Mouse (Mus musculus): Measurements from ENCODE around the gene Itpr1. TPM values are rescaled to one million over a fixed set of nuclear protein-coding genes. Genes with fewer than 3 reads are reported as not detected.
A peak's percentile ranks its signal among the peaks of the same experiment; 100 is the strongest.

Itpr1 gene
- polyA plus RNA-seq, 1 experiment from 2014 or later: 16.6 TPM

DNA sequence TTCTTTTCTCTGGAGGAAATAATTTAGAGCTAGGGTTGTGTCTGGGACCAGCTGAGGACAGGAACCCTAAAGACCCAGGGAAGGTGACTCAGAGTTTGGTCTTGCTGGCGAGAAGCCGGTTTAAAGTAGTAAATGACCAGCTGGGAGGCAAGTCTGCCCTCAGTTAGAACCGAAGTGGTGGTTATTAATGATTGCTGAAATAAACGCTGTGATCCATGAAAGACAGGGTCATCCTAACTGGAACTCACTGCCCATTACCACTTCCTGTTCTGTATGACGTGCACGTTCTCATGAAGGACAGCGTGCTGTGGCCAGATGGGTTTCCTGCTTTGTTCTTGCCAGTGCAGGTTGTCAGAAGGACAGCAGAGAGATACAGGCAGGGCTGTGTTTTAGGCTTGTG lies 232.1 kb downstream of the Itpr1 start:
- H3K9me3 ChIP-seq (ENCODE audit: control insufficient read depth, low read length): no peaks in the 10 kb centered on the region
- no peak overlapping the region for H3K9ac ChIP-seq (ENCODE audit: low read length)
- no peak overlapping the region for H3K4me2 ChIP-seq (ENCODE audit: low read length)
- ATAC-seq (ENCODE audit: insufficient number of reproducible peaks, insufficient read depth, low FRiP score, low read depth): no peak
- no peak overlapping the region for H3K4me3 ChIP-seq (ENCODE audit: control insufficient read depth in 1 of 2, insufficient read depth in 1 of 2, low read depth in 1 of 2, low read length in 2 of 2)
- 66% methylated on average over 7 of the region's 7 CpGs for WGBS
- H3K27ac ChIP-seq (replicated peaks in 1 of 2; ENCODE audit: control insufficient read depth in 1 of 2, insufficient read depth in 1 of 2, low read depth in 2 of 2, low read length in 2 of 2): no peak overlapping the region
- peaks cover 14 to 25% of the 10 kb centered on the region in 2 experiments for H3K4me1 ChIP-seq (ENCODE audit: control insufficient read depth in 2 of 2, insufficient read depth in 2 of 2, low read length in 2 of 2)
- H3K36me3 ChIP-seq (ENCODE audit: control insufficient read depth, insufficient read depth, low read length): peaks cover 16% of the 10 kb centered on the region
- H3K27me3 ChIP-seq (ENCODE audit: control insufficient read depth, insufficient read depth, low read length): no peaks in the 10 kb centered on the region

DNA sequence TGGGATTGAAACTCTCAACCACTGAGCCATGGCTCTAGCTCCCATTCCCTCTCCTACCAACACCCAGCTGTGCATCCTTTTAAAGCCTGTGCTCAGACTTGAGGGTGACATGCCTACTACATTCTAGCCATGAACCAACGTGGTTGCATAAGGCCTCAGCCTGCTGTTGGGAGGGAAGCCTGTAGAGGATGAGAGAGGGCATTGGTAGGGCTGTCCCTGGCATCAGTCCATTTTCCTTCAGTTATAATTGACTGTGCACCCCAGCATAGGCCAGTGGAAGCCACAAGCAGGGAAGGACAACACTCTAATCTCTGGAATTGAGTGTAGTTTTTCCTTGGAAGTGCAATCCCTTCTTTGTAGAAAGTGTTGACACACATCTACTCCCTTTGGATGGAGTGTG lies 233.9 kb downstream of the Itpr1 start:
- Histone ChIP-seq H3K9ac (ENCODE audit: low read length) (no peak overlapping the region), H3K4me1 (ENCODE audit: control insufficient read depth in 2 of 2, insufficient read depth in 2 of 2, low read length in 2 of 2) (peaks cover 17 to 32% of the 10 kb centered on the region in 2 experiments), H3K27me3 (ENCODE audit: control insufficient read depth, insufficient read depth, low read length) (no peaks in the 10 kb centered on the region), H3K4me3 (ENCODE audit: control insufficient read depth in 1 of 2, insufficient read depth in 1 of 2, low read depth in 1 of 2, low read length in 2 of 2) (no peak overlapping the region), H3K36me3 (ENCODE audit: control insufficient read depth, insufficient read depth, low read length) (peaks cover 4% of the 10 kb centered on the region; the same call in 1 of the 2 replicates), H3K4me2 (ENCODE audit: low read length) (no peak overlapping the region), H3K9me3 (ENCODE audit: control insufficient read depth, low read length) (no peaks in the 10 kb centered on the region), H3K27ac (replicated peaks in 1 of 2; ENCODE audit: control insufficient read depth in 1 of 2, insufficient read depth in 1 of 2, low read depth in 2 of 2, low read length in 2 of 2) (peak overlapping the region; percentile 76 to 80)
- ATAC-seq (ENCODE audit: insufficient number of reproducible peaks, insufficient read depth, low FRiP score, low read depth): no peak
- 66% methylated on average over 1 of the region's 1 CpGs for WGBS

DNA sequence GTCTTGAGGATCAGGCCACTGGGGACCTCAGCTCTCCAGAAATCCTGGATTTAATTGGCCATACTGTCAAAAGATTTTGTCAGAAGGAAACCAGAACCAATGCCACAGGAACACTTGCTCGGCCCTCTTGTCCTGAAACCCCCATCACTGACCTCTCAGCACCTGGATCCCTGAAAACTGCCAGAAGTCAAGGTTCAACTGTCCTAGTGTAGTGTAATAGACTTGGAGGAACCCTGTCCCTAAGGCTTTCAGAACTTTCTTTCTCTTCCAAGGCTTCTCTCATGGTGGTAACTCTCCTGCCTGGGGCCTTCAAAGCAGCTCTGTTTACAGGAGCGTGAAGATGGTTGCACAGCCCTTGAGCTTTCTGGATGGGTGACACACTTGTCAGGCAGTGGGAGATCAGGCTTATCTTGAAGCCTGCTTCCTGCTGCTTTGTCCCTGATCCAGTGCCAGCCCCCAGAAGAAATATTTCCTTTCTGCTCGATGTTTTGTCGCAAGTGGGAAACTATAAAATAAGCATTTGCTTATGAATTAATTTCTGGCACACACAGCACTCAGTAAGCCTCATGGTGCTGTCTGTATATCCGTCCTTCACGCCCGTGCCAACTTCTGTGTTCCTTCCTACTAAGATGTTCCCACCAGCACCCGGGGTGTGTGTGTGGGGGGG lies 234.4 kb downstream of the Itpr1 start:
- no peaks in the 10 kb centered on the region for H3K27me3 ChIP-seq (ENCODE audit: control insufficient read depth, insufficient read depth, low read length)
- no peak overlapping the region for H3K4me3 ChIP-seq (ENCODE audit: control insufficient read depth in 1 of 2, insufficient read depth in 1 of 2, low read depth in 1 of 2, low read length in 2 of 2)
- H3K9me3 ChIP-seq (ENCODE audit: control insufficient read depth, low read length): no peaks in the 10 kb centered on the region
- peak overlapping the region; percentile 76 to 80 for H3K27ac ChIP-seq (replicated peaks in 1 of 2; ENCODE audit: control insufficient read depth in 1 of 2, insufficient read depth in 1 of 2, low read depth in 2 of 2, low read length in 2 of 2)
- no peak for ATAC-seq (ENCODE audit: insufficient number of reproducible peaks, insufficient read depth, low FRiP score, low read depth)
- H3K4me2 ChIP-seq (ENCODE audit: low read length): peak overlapping the region; percentile 29; the same call in 1 of the 2 replicates
- peaks cover 17 to 32% of the 10 kb centered on the region in 2 experiments for H3K4me1 ChIP-seq (ENCODE audit: control insufficient read depth in 2 of 2, insufficient read depth in 2 of 2, low read length in 2 of 2)
- peaks cover 4% of the 10 kb centered on the region; the same call in 1 of the 2 replicates for H3K36me3 ChIP-seq (ENCODE audit: control insufficient read depth, insufficient read depth, low read length)
- no peak overlapping the region for H3K9ac ChIP-seq (ENCODE audit: low read length)
- WGBS: 43% methylated on average over 8 of the region's 8 CpGs

DNA sequence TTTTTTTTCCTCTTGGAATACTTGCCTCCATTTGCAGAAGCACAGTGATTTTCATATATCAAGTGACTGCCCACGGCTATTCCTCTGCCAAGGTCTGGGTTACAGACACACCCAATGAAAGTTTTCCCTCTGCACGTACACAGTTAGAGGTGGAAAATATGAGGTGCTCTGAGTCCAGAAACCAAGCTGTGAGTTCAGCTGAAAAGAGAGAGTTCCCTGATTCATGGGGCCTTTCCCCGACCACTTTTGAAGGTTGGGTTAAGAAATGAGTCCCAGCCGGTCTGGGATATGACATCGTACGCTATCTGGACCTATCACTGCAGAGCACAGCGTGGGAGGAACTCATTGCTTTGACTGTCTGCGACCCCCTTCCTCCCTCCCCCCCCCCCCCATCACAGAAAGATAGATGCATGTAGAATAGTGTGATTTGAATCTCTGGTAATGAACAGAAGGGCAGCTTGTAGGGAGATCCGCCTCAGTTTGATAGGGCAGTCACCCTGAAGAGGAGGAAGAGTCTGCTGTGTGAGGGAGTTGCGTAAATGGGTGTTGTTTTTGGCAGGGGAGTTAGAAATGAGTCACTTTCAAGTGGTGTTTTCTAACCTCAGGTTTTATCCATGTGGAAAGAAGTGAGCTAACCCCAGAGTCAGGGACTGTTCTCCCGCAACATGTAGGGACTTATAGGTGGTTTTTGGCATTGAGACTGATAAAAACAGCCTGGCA lies 235.3 kb downstream of the Itpr1 start:
- no peak overlapping the region for H3K9ac ChIP-seq (ENCODE audit: low read length)
- WGBS: 54% methylated on average over 11 of the region's 11 CpGs
- no peak overlapping the region for H3K4me3 ChIP-seq (ENCODE audit: control insufficient read depth in 1 of 2, insufficient read depth in 1 of 2, low read depth in 1 of 2, low read length in 2 of 2)
- peaks cover 17 to 32% of the 10 kb centered on the region in 2 experiments for H3K4me1 ChIP-seq (ENCODE audit: control insufficient read depth in 2 of 2, insufficient read depth in 2 of 2, low read length in 2 of 2)
- no peaks in the 10 kb centered on the region for H3K9me3 ChIP-seq (ENCODE audit: control insufficient read depth, low read length)
- no peaks in the 10 kb centered on the region for H3K27me3 ChIP-seq (ENCODE audit: control insufficient read depth, insufficient read depth, low read length)
- H3K4me2 ChIP-seq (ENCODE audit: low read length): peak overlapping the region; percentile 29; the same call in 1 of the 2 replicates
- ATAC-seq (ENCODE audit: insufficient number of reproducible peaks, insufficient read depth, low FRiP score, low read depth): peak; percentile 56
- H3K36me3 ChIP-seq (ENCODE audit: control insufficient read depth, insufficient read depth, low read length): peaks cover 4% of the 10 kb centered on the region; the same call in 1 of the 2 replicates
- H3K27ac ChIP-seq (replicated peaks in 1 of 2; ENCODE audit: control insufficient read depth in 1 of 2, insufficient read depth in 1 of 2, low read depth in 2 of 2, low read length in 2 of 2): peak overlapping the region; percentile 76 to 80

DNA sequence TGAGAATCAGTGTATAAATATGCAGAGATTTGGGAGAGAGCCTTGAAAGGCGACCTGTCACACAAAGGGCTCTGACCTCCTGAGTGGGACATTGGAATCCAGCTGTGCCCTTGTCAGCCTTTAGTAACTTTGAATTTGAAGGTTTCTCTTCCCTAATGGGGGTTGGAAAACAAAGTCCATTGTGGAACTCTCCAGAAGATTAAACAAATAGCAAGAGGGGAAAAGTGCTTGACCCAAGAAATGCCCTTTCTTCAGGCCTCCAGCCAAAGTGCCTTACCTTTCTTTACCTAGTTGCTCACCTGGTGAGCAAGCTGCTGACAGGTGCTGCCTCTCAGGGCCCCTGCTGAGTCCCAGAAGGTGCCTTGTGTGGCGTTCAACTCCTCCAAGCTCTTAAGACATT lies 236.0 kb downstream of the Itpr1 start:
- 65% methylated on average over 2 of the region's 2 CpGs for WGBS
- Histone ChIP-seq H3K36me3 (ENCODE audit: control insufficient read depth, insufficient read depth, low read length) (peaks cover 4% of the 10 kb centered on the region; the same call in 1 of the 2 replicates), H3K9me3 (ENCODE audit: control insufficient read depth, low read length) (no peaks in the 10 kb centered on the region), H3K9ac (ENCODE audit: low read length) (no peak overlapping the region), H3K4me2 (ENCODE audit: low read length) (no peak overlapping the region), H3K27ac (replicated peaks in 1 of 2; ENCODE audit: control insufficient read depth in 1 of 2, insufficient read depth in 1 of 2, low read depth in 2 of 2, low read length in 2 of 2) (peak overlapping the region; percentile 13 to 76), H3K27me3 (ENCODE audit: control insufficient read depth, insufficient read depth, low read length) (no peaks in the 10 kb centered on the region), H3K4me3 (ENCODE audit: control insufficient read depth in 1 of 2, insufficient read depth in 1 of 2, low read depth in 1 of 2, low read length in 2 of 2) (no peak overlapping the region), H3K4me1 (ENCODE audit: control insufficient read depth in 2 of 2, insufficient read depth in 2 of 2, low read length in 2 of 2) (peaks cover 17 to 32% of the 10 kb centered on the region in 2 experiments)
- ATAC-seq (ENCODE audit: insufficient number of reproducible peaks, insufficient read depth, low FRiP score, low read depth): no peak

DNA sequence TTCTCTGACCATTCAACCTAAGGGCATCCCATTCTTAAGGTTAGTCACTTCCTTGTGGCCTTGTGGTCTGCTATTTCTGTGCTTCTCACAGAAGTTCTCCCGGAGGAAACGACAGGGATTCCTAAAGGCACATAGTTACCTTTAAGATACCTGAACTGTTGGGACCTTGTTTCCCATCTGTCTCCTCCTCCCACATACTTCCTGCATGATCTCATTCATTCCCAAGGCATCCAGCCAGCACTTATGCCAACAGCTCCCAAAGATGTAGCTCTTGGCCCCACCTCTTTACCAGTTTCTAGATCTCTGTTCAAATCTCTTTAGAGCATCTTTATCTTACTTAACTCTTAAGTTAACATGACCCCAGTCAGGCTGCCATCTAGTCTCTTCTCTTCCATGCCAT lies 238.6 kb downstream of the Itpr1 start:
- Histone ChIP-seq H3K9ac (ENCODE audit: low read length) (no peak overlapping the region), H3K4me2 (ENCODE audit: low read length) (no peak overlapping the region), H3K36me3 (ENCODE audit: control insufficient read depth, insufficient read depth, low read length) (peaks cover 4% of the 10 kb centered on the region; the same call in 1 of the 2 replicates), H3K9me3 (ENCODE audit: control insufficient read depth, low read length) (no peaks in the 10 kb centered on the region), H3K27ac (replicated peaks in 1 of 2; ENCODE audit: control insufficient read depth in 1 of 2, insufficient read depth in 1 of 2, low read depth in 2 of 2, low read length in 2 of 2) (no peak overlapping the region), H3K27me3 (ENCODE audit: control insufficient read depth, insufficient read depth, low read length) (no peaks in the 10 kb centered on the region), H3K4me3 (ENCODE audit: control insufficient read depth in 1 of 2, insufficient read depth in 1 of 2, low read depth in 1 of 2, low read length in 2 of 2) (no peak overlapping the region), H3K4me1 (ENCODE audit: control insufficient read depth in 2 of 2, insufficient read depth in 2 of 2, low read length in 2 of 2) (peaks cover 29 to 43% of the 10 kb centered on the region in 2 experiments)
- ATAC-seq (ENCODE audit: insufficient number of reproducible peaks, insufficient read depth, low FRiP score, low read depth): no peak
- 48% methylated on average over 2 of the region's 2 CpGs for WGBS

DNA sequence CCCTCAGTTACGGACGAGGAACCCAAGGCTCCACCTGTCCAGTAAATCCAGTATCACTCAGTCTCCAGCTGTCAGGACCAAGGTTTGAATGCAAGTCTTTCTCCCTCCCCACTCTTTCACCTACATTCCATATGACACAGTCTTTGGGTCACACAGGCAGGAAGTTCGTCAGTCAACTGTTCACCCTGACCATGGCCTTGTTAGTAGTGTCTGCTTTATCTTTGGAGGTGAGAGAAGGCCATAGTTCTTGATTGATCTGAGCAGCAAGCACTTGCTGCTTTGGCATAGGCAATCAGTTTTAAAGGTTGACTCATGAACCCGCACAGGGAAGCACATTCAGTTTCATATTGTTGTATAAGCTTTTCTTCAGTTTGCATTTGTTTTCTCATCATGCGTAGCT lies 240.7 kb downstream of the Itpr1 start:
- no peak for ATAC-seq (ENCODE audit: insufficient number of reproducible peaks, insufficient read depth, low FRiP score, low read depth)
- Histone ChIP-seq H3K27me3 (ENCODE audit: control insufficient read depth, insufficient read depth, low read length) (no peaks in the 10 kb centered on the region), H3K36me3 (ENCODE audit: control insufficient read depth, insufficient read depth, low read length) (peaks cover 4% of the 10 kb centered on the region; the same call in 1 of the 2 replicates), H3K4me2 (ENCODE audit: low read length) (no peak overlapping the region), H3K27ac (replicated peaks in 1 of 2; ENCODE audit: control insufficient read depth in 1 of 2, insufficient read depth in 1 of 2, low read depth in 2 of 2, low read length in 2 of 2) (no peak overlapping the region), H3K4me3 (ENCODE audit: control insufficient read depth in 1 of 2, insufficient read depth in 1 of 2, low read depth in 1 of 2, low read length in 2 of 2) (no peak overlapping the region), H3K4me1 (ENCODE audit: control insufficient read depth in 2 of 2, insufficient read depth in 2 of 2, low read length in 2 of 2) (peaks cover 25 to 41% of the 10 kb centered on the region in 2 experiments), H3K9me3 (ENCODE audit: control insufficient read depth, low read length) (no peaks in the 10 kb centered on the region), H3K9ac (ENCODE audit: low read length) (no peak overlapping the region)
- 81% methylated on average over 5 of the region's 5 CpGs for WGBS

All from heart, embryonic 14.5 days (tissue).